Mouse (Mus musculus): ENCODE measurements around the gene Rasa2. TPM values are rescaled to one million over a fixed set of nuclear protein-coding genes. Genes with fewer than 3 reads are reported as not detected.

Gene Rasa2
- total and polyA plus RNA-seq, 2 experiments from 2014 or later: 14.0 to 23.2 TPM

DNA sequence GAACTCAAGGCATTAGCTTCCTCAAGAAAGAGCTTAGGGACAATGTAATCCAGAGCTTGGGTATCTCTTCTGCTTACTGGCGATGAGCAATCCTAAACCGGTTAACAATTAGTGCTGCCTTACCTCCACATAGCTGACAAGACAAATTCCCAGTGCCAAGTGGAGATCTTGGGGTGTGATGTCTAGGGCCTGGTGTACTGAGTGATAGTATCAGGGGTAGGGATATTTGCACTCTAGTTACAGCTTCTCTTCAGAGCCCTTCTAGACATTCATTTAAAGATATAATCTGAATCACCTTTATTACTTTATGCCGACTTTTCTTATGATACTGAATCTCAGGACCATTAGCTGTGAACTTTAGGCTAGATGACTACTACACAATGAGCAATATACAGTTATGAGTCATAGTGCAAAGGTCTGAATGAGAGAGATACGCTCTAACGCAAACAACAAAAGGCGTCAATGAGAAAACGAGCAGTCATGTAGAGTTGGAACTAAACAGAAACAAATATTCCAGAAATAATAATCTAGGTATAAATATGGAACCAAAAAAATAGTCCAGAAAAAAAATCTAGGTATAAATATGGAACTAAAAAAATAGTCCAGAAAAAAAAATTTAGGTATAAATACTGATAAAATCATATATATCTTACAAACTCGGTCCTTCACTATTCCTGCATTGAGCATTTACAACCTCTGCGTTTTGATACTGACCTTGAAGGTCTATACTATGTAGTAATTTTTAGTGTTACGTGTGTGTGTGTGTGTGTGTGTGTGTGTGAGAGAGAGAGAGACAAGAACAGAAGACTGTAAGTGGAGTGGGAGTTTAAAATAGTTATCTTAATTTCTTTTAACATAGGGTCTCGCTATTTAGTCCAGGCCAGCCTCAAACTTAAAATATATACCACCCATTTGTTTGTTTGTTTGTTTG lies 38.5 kb downstream of the Rasa2 start:
- TF ChIP-seq CTCF (IDR thresholded peaks at IDR 0.05; ENCODE audit: low read depth): no peak
- no peaks in the 10 kb centered on the region for H3K27me3 ChIP-seq (ENCODE audit: insufficient read depth, low read length)
- no peak overlapping the region for H3K27ac ChIP-seq (ENCODE audit: low read depth, low read length)
- no peak overlapping the region for H3K9ac ChIP-seq
- no peak overlapping the region for H3K4me3 ChIP-seq (ENCODE audit: low read depth, low read length)
- H3K4me1 ChIP-seq (ENCODE audit: insufficient read depth): no peaks in the 10 kb centered on the region
- WGBS: 96% methylated on average over 11 of the region's 11 CpGs
- H3K36me3 ChIP-seq (ENCODE audit: insufficient read depth): peaks cover 19% of the 10 kb centered on the region
- no peaks in the 10 kb centered on the region for H3K9me3 ChIP-seq (ENCODE audit: low read length)
- H3K4me2 ChIP-seq (ENCODE audit: low read depth): no peak overlapping the region
- no peak for ATAC-seq
- DNase-seq: no peak

DNA sequence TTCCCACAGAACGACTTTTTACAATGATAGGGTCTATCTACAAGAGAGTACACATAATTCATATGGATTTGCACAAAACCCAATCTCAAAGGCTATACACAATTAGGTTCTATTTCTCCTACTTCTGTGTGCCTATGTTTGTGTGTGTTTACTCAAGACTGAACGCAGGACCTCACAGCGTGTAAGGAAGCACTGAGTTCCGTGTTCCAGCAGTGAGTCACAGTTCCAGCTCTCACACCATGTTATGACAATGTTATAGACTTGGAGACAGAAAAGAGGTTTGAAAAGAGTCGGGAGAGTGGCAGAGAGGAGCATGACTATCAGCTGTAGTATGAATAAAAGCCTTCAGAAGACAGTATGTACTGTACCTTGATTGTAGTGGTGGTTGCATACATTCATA lies 42.1 kb downstream of the Rasa2 start:
- H3K4me1 ChIP-seq (ENCODE audit: insufficient read depth): no peaks in the 10 kb centered on the region

DNA sequence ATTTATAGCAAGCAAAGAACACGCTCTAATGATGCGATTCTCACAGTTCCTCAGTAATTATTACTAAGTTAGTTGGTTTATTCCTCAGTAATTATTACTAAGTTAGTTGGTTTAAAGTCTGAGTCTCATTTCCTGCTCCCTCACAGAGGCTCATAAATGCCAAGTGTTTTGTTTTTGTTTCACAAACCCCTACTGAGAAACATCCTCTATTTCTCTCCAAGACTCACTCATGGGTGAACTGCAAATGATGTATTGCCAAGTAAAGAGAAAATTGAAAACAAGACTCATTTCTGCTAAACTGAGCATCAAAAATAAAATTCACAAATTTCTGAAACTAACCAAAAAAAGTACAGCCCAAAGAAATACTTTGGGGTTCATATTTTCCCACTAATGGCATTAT lies 47.9 kb downstream of the Rasa2 start:
- Histone ChIP-seq H3K4me2 (ENCODE audit: low read depth) (no peak overlapping the region), H3K27ac (ENCODE audit: low read depth, low read length) (no peak overlapping the region), H3K36me3 (ENCODE audit: insufficient read depth) (0 out of 2 replicates have a peak, but pooled peaks cover 5% of the 10 kb centered on the region), H3K4me3 (ENCODE audit: low read depth, low read length) (no peak overlapping the region), H3K4me1 (ENCODE audit: insufficient read depth) (no peaks in the 10 kb centered on the region), H3K9me3 (ENCODE audit: low read length) (no peaks in the 10 kb centered on the region), H3K27me3 (ENCODE audit: insufficient read depth, low read length) (no peaks in the 10 kb centered on the region), H3K9ac (no peak overlapping the region)
- TF ChIP-seq CTCF (IDR thresholded peaks at IDR 0.05; ENCODE audit: low read depth): no peak
- DNase-seq: no peak
- WGBS: 91% methylated on average over 2 of the region's 2 CpGs
- no peak for ATAC-seq

More for the DNA sequence above, 42.1 kb downstream of the Rasa2 start:
- Histone ChIP-seq H3K27ac (ENCODE audit: low read depth, low read length) (no peak overlapping the region), H3K36me3 (ENCODE audit: insufficient read depth) (peaks cover 19% of the 10 kb centered on the region), H3K9me3 (ENCODE audit: low read length) (no peaks in the 10 kb centered on the region), H3K9ac (no peak overlapping the region), H3K4me2 (ENCODE audit: low read depth) (no peak overlapping the region), H3K4me3 (ENCODE audit: low read depth, low read length) (no peak overlapping the region), H3K27me3 (ENCODE audit: insufficient read depth, low read length) (no peaks in the 10 kb centered on the region)
- TF ChIP-seq CTCF (IDR thresholded peaks at IDR 0.05; ENCODE audit: low read depth): no peak
- no peak for ATAC-seq
- WGBS: 89% methylated on average over 5 of the region's 5 CpGs
- no peak for DNase-seq

DNA sequence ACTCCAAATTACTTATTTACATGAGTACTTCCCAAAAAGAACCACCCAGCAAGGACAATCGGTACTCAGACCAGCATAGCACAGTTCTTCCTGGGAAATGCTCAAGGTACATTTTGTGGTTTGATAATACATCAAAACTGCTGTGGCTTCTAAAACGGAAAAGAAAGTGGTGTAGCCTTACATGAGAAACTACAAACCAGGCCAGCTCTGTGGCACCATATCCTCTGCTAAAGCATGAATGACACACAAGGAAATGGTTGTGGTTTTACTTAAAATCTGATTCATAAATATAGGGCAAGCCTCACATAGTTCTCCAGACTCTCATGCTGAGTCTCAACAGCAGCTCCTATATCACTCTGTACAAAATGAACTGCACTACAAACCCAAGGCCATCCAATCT lies 48.3 kb downstream of the Rasa2 start:
- no peaks in the 10 kb centered on the region for H3K9me3 ChIP-seq (ENCODE audit: low read length)
- H3K36me3 ChIP-seq (ENCODE audit: insufficient read depth): 0 out of 2 replicates have a peak, but pooled peaks cover 8% of the 10 kb centered on the region
- DNase-seq (no peak), ATAC-seq (no peak)
- H3K27me3 ChIP-seq (ENCODE audit: insufficient read depth, low read length): no peaks in the 10 kb centered on the region
- H3K9ac ChIP-seq: no peak overlapping the region
- TF ChIP-seq CTCF (IDR thresholded peaks at IDR 0.05; ENCODE audit: low read depth): no peak
- no peak overlapping the region for H3K27ac ChIP-seq (ENCODE audit: low read depth, low read length)
- no peak overlapping the region for H3K4me3 ChIP-seq (ENCODE audit: low read depth, low read length)
- WGBS: 85% methylated on average over 2 of the region's 2 CpGs
- H3K4me1 ChIP-seq (ENCODE audit: insufficient read depth): no peaks in the 10 kb centered on the region
- H3K4me2 ChIP-seq (ENCODE audit: low read depth): no peak overlapping the region

DNA sequence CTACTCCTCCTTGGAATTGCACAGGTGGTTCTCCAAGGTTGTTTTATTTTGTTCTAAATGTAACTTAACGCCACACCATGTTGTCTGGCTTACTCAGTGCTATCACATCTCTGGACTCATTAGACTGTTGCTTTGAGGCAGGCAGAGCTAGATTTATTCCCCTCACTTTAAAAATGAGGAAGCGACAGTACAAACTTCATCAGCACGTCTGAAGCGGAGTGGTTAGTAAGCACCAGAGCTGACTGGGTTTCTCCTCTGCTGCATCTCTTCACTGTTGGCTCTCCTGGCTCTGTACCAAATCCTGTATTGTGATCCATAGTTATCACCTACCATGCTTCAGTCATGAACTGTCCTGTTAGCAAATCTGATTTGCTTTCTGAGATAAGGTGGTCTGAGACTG lies 53.2 kb downstream of the Rasa2 start:
- WGBS: 90% methylated on average over 4 of the region's 4 CpGs
- H3K4me1 ChIP-seq (ENCODE audit: insufficient read depth): no peaks in the 10 kb centered on the region
- no peak for DNase-seq

DNA sequence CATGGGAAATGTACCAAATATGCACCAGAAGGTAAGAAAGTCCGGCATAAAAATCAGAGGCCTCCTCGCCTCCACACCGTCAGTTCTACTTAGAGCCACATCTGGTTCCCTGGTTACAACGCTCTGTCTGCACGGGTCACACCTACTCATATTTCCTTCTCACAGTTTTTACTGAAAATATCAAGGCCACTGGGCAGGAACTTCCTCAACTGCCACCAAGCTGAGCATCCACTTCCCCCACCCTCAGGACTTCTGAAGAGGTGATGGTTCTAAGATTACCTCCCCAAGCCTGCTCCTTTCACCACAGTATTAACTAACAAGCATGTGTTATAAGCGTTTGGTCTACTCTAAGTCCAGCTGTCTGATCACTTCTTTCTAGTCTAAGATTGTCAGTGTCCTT lies 53.7 kb downstream of the Rasa2 start:
- TF ChIP-seq CTCF (IDR thresholded peaks at IDR 0.05; ENCODE audit: low read depth): no peak
- 90% methylated on average over 6 of the region's 6 CpGs for WGBS

More for the DNA sequence above, 53.2 kb downstream of the Rasa2 start:
- no peaks in the 10 kb centered on the region for H3K27me3 ChIP-seq (ENCODE audit: insufficient read depth, low read length)
- H3K9me3 ChIP-seq (ENCODE audit: low read length): no peaks in the 10 kb centered on the region
- 0 out of 2 replicates have a peak, but pooled peaks cover 9% of the 10 kb centered on the region for H3K36me3 ChIP-seq (ENCODE audit: insufficient read depth)
- no peak overlapping the region for H3K9ac ChIP-seq
- no peak overlapping the region for H3K27ac ChIP-seq (ENCODE audit: low read depth, low read length)
- H3K4me2 ChIP-seq (ENCODE audit: low read depth): no peak overlapping the region
- TF ChIP-seq CTCF (IDR thresholded peaks at IDR 0.05; ENCODE audit: low read depth): no peak
- no peak overlapping the region for H3K4me3 ChIP-seq (ENCODE audit: low read depth, low read length)
- ATAC-seq: no peak

DNA sequence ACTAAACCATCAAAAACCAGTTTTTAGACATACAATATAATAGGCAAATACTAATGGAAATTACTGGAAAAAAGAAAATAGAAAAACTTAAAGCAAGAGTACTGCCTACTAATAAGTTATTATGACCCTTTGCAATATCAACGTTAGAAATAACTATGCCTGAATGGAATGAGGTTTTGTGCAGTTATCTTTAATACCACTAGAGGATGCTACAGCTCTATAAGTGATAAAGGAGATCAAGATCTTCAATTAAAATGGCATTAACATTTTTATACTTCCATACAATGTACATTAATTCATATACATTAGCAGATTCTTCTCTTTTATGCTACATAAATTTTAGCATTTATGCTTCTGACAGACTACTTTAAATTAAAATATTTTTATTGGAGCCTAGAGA lies 58.2 kb downstream of the Rasa2 start:
- DNase-seq: peak; percentile 18
- WGBS: 2% methylated on average over 1 of the region's 1 CpGs
- Histone ChIP-seq H3K27ac (ENCODE audit: low read depth, low read length) (no peak overlapping the region), H3K9me3 (ENCODE audit: low read length) (no peaks in the 10 kb centered on the region), H3K27me3 (ENCODE audit: insufficient read depth, low read length) (no peaks in the 10 kb centered on the region), H3K36me3 (ENCODE audit: insufficient read depth) (peaks cover 21% of the 10 kb centered on the region), H3K9ac (no peak overlapping the region), H3K4me1 (ENCODE audit: insufficient read depth) (no peaks in the 10 kb centered on the region), H3K4me3 (ENCODE audit: low read depth, low read length) (no peak overlapping the region), H3K4me2 (ENCODE audit: low read depth) (no peak overlapping the region)
- no peak for ATAC-seq
- peak; percentile 93 for TF ChIP-seq CTCF (IDR thresholded peaks at IDR 0.05; ENCODE audit: low read depth)

More for the DNA sequence above, 53.7 kb downstream of the Rasa2 start:
- Histone ChIP-seq H3K27ac (ENCODE audit: low read depth, low read length) (no peak overlapping the region), H3K4me1 (ENCODE audit: insufficient read depth) (no peaks in the 10 kb centered on the region), H3K4me3 (ENCODE audit: low read depth, low read length) (no peak overlapping the region), H3K4me2 (ENCODE audit: low read depth) (no peak overlapping the region), H3K36me3 (ENCODE audit: insufficient read depth) (0 out of 2 replicates have a peak, but pooled peaks cover 9% of the 10 kb centered on the region), H3K9me3 (ENCODE audit: low read length) (no peaks in the 10 kb centered on the region), H3K27me3 (ENCODE audit: insufficient read depth, low read length) (no peaks in the 10 kb centered on the region), H3K9ac (no peak overlapping the region)
- ATAC-seq (no peak), DNase-seq (no peak)

Measured in forebrain, postnatal 0 days (tissue).